Mouse (Mus musculus) liver, embryonic 11.5 days (tissue): Measurements from ENCODE around the gene Cdc42bpa. TPM values are rescaled to one million over a fixed set of nuclear protein-coding genes. Genes with fewer than 3 reads are reported as not detected.

Experiments
- ATAC-seq: fragments of 200-750 bp; cut with Nextera tagmentation; replicated peaks from 2 replicates; pipeline ENCODE4 v1.8.0; 2017; ENCODE audit warnings: moderate number of reproducible peaks, mild to moderate bottlenecking, moderate TSS enrichment, moderate library complexity; ENCODE audit not compliant: low FRiP score
- DNase-seq: peaks from one replicate; pipeline ENCODE4 v3.0.0-alpha.2; 2017; ENCODE audit warnings: low spot score
- H3K27ac ChIP-seq: fragments of 300-500 bp; sonication (generic); 2 replicates; pipeline ENCODE4 v1.5.1; 2014; ENCODE audit warnings: mild to moderate bottlenecking, low read depth, low read length, control low read depth
- H3K27me3 ChIP-seq: fragments of 300-500 bp; sonication (generic); replicated peaks from 2 replicates; pipeline ENCODE4 v1.6.1; 2014; ENCODE audit warnings: low read length, mixed read lengths; ENCODE audit not compliant: control insufficient read depth, insufficient read depth
- H3K36me3 ChIP-seq: fragments of 300-500 bp; sonication (generic); 2 replicates; pipeline ENCODE4 v1.6.1; 2014; ENCODE audit warnings: mild to moderate bottlenecking, low read length, moderate library complexity, mixed read lengths; ENCODE audit not compliant: control insufficient read depth, insufficient read depth
- H3K4me1 ChIP-seq: fragments of 300-500 bp; sonication (generic); replicated peaks from 2 replicates; pipeline ENCODE4 v1.6.1; 2014; ENCODE audit warnings: low read length, mixed read lengths; ENCODE audit not compliant: control insufficient read depth, insufficient read depth
- H3K4me2 ChIP-seq: fragments of 300-500 bp; sonication (generic); 2 replicates; pipeline ENCODE4 v1.6.1; 2014; ENCODE audit warnings: mild to moderate bottlenecking, control low read depth, moderate library complexity
- H3K4me3 ChIP-seq: fragments of 300-500 bp; sonication (generic); 2 replicates; pipeline ENCODE4 v1.5.1; 2014; ENCODE audit warnings: low read depth, low read length, control low read depth
- H3K9ac ChIP-seq: fragments of 300-500 bp; sonication (generic); 2 replicates; pipeline ENCODE4 v1.6.1; 2014; ENCODE audit warnings: low read depth, low read length, control low read depth
- H3K9me3 ChIP-seq: fragments of 300-500 bp; sonication (generic); 2 replicates; pipeline ENCODE4 v1.6.1; 2016; ENCODE audit warnings: low read length, inconsistent platforms, mixed read lengths; ENCODE audit not compliant: control insufficient read depth
- WGBS: fragments of 180-500 bp; shearing (Covaris S2); extraction: QIAGEN DNeasy Blood & Tissue Kit; methylation state at CpG from one replicate; pipeline ENCODE4 v1.1.7; 2014; 5-methylcytosine and 5-hydroxymethylcytosine counted together
- polyA plus RNA-seq: library from polyadenylated mRNA; unstranded; fragments of >200 nt; fragmentation: Nextera tagmentation; extraction: Ambion mirVana; gene quantifications from 2 replicates; pipeline ENCODE4 v1.2.1, GENCODE M21; 2014

The Cdc42bpa gene
- polyA plus RNA-seq, 1 experiment from 2014 or later: 13.1 TPM

DNA sequence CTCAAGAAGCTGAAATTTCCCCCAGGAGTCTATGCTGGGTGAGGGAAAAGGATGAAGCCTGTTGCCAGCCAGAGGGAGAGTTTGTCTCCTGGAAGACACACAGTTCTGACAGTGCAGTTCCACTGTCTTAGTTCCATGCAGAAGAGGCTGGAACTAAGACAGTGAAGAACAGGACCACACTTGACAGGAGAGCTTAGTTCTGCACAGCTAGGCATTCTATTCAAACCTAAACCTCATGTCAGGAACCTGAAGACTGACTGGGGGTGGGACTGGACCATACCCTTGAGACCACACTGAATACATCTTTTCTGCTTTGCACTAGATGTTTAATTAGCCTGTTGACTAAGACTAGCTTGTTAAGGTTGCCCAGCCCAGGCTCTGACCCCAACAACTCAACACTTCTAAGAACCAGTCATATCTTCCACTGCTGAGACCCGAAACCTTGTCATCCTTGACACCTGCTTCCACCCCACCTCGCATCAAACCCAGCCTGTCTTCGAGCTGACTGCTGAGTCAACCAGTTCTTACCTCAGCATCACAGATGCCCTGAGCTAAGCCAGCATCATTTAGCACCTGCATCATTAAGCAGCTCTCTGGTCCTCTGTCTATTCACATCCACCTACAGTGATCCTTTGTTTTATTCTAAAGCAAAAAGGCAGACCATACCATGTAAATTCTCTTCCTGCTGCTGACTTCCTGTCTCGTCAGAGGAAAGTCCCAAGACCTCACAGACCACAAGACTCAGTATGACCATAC is 238.9 kb downstream of the Cdc42bpa start, which contains the start of gene Coq8a:
Coq8a (minus strand) TSS at position 644 of the 756 bp plus-strand sequence.
- DNase-seq (no peak), ATAC-seq (no peak)
- no peak within 1 kb of the TSS for H3K4me3 ChIP-seq
- no peaks in the 10 kb centered on the region for H3K36me3 ChIP-seq
- no peak within 1 kb of the TSS for H3K4me2 ChIP-seq
- WGBS: 45% methylated on average over 4 of the region's 4 CpGs
- no peak within 1 kb of the TSS for H3K27ac ChIP-seq
- H3K9me3 ChIP-seq: no peaks in the 10 kb centered on the region
- H3K9ac ChIP-seq: no peak within 1 kb of the TSS
- H3K27me3 ChIP-seq: no peaks in the 10 kb centered on the region
- peaks cover 13% of the 10 kb centered on the region for H3K4me1 ChIP-seq

- no peak for DNase-seq
- H3K4me3 ChIP-seq: no peak overlapping the region
- no peaks in the 10 kb centered on the region for H3K27me3 ChIP-seq
- H3K4me1 ChIP-seq: peaks cover 7% of the 10 kb centered on the region
- no peak for ATAC-seq
- no peaks in the 10 kb centered on the region for H3K36me3 ChIP-seq
- no peaks in the 10 kb centered on the region for H3K9me3 ChIP-seq
- 59% methylated on average over 4 of the region's 4 CpGs for WGBS
- no peak overlapping the region for H3K9ac ChIP-seq
- no peak overlapping the region for H3K4me2 ChIP-seq
- no peak overlapping the region for H3K27ac ChIP-seq
Measured at GRCm38 (mm10) chr1:180199715-180200050, 239.4 kb downstream of the Cdc42bpa start.

GRCm38 (mm10) chr1:180200722-180201121 is 240.4 kb downstream of the Cdc42bpa start:
- no peak for DNase-seq
- Histone ChIP-seq H3K4me3 (no peak overlapping the region), H3K4me1 (peaks cover 2% of the 10 kb centered on the region; the same call in 1 of the 2 replicates), H3K9ac (no peak overlapping the region), H3K36me3 (no peaks in the 10 kb centered on the region), H3K27ac (no peak overlapping the region), H3K27me3 (no peaks in the 10 kb centered on the region), H3K9me3 (no peaks in the 10 kb centered on the region), H3K4me2 (no peak overlapping the region)
- no peak for ATAC-seq
- 79% methylated on average over 5 of the region's 5 CpGs for WGBS

DNA sequence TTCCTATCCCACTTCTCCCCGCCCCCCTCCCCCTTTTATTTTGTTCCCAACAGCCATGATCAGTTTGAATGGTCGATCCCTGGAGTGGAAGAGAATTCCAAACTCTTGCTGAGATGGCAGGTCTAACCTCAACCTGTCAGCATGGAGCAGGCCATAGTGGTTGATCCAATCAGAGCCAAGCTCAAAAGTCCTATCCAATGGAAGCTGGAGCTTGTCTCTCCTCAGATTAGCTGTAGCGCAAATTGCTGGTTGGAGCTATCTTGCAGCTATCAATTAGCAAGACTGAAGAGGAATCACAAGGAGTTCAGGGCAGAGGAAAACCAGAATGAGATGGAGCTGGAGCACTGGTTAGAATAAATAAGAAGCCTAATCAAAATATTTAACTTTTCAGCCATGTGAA is 248.1 kb downstream of the Cdc42bpa start:
- no peaks in the 10 kb centered on the region; the same call in 1 of the 2 replicates for H3K4me1 ChIP-seq
- no peak overlapping the region for H3K9ac ChIP-seq
- no peak overlapping the region for H3K4me2 ChIP-seq
- no peaks in the 10 kb centered on the region for H3K27me3 ChIP-seq
- no peak overlapping the region for H3K27ac ChIP-seq
- DNase-seq (no peak), ATAC-seq (no peak)
- no peak overlapping the region for H3K4me3 ChIP-seq
- H3K9me3 ChIP-seq: no peaks in the 10 kb centered on the region
- no peaks in the 10 kb centered on the region for H3K36me3 ChIP-seq
- WGBS: 77% methylated on average over 3 of the region's 3 CpGs

- H3K9ac ChIP-seq: no peak overlapping the region
- H3K4me1 ChIP-seq: no peaks in the 10 kb centered on the region; the same call in 1 of the 2 replicates
- H3K9me3 ChIP-seq: no peaks in the 10 kb centered on the region
- no peak overlapping the region for H3K4me3 ChIP-seq
- H3K27me3 ChIP-seq: no peaks in the 10 kb centered on the region
- WGBS: 62% methylated on average over 4 of the region's 4 CpGs
- ATAC-seq: no peak
- H3K4me2 ChIP-seq: no peak overlapping the region
- no peak for DNase-seq
- H3K36me3 ChIP-seq: no peaks in the 10 kb centered on the region
- no peak overlapping the region for H3K27ac ChIP-seq
Measured at GRCm38 (mm10) chr1:180210031-180210432, 249.8 kb downstream of the Cdc42bpa start.

DNA sequence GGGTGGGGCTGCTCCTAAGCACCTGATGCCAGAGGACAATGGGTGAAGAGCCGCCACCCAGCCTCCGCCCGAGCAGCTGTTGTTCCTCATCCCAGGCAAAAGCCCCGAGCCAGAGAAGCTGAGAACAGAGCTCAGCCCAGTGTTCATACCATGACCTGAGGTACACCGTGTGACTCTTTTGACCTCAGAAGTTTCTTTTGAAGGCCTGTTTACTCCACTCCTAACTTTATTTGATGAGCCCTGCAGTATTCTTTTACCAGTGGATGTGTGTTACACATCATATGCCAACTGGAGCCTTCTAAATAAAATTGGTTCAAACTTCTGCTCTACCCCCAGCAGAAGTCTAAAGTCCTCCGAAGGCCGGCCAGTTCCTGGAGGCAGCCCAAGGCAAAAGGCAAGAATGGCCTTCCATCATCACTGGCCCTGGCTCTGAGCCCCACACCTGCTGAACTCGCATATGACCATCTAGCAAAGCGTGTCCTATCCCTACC is 250.6 kb downstream of the Cdc42bpa start:
- Histone ChIP-seq H3K27ac (no peak overlapping the region), H3K4me2 (no peak overlapping the region), H3K9me3 (no peaks in the 10 kb centered on the region), H3K4me3 (no peak overlapping the region), H3K27me3 (no peaks in the 10 kb centered on the region), H3K4me1 (no peaks in the 10 kb centered on the region; the same call in 1 of the 2 replicates), H3K9ac (no peak overlapping the region), H3K36me3 (no peaks in the 10 kb centered on the region)
- DNase-seq: no peak
- 74% methylated on average over 9 of the region's 9 CpGs for WGBS
- no peak for ATAC-seq

- H3K9ac ChIP-seq: no peak overlapping the region
- DNase-seq (no peak), ATAC-seq (no peak)
- no peaks in the 10 kb centered on the region for H3K9me3 ChIP-seq
- H3K4me3 ChIP-seq: no peak overlapping the region
- no peaks in the 10 kb centered on the region; the same call in 1 of the 2 replicates for H3K4me1 ChIP-seq
- 57% methylated on average over 5 of the region's 5 CpGs for WGBS
- no peaks in the 10 kb centered on the region for H3K36me3 ChIP-seq
- H3K27ac ChIP-seq: no peak overlapping the region
- H3K27me3 ChIP-seq: no peaks in the 10 kb centered on the region
- H3K4me2 ChIP-seq: no peak overlapping the region
Measured at GRCm38 (mm10) chr1:180212911-180213310, 252.6 kb downstream of the Cdc42bpa start.

DNA sequence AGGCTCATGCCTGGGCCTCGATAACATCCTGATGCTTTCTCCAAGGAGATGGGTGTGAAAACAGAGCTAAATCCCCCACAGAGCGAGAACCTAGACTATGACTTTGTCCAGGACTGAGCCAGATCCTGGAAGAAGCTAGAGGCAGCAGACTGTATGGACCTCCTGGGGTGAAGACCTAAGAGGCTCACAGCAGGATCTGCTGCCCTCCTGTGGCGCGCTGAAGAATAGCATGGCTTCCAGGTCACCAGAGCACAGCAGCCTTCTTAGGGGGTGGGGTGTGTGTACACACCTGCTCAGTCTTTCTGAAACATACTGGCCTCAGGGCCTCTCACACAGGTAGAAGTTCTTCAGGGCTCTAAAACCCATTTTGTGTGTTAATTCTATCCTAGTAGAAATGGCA is 254.8 kb downstream of the Cdc42bpa start:
- DNase-seq (peak; percentile 56), ATAC-seq (peak; percentile 78; the same call in 1 of the 2 replicates)
- Histone ChIP-seq H3K4me2 (no peak overlapping the region), H3K27me3 (no peaks in the 10 kb centered on the region), H3K27ac (no peak overlapping the region), H3K36me3 (no peaks in the 10 kb centered on the region), H3K9me3 (no peaks in the 10 kb centered on the region), H3K9ac (no peak overlapping the region), H3K4me3 (no peak overlapping the region), H3K4me1 (no peaks in the 10 kb centered on the region; the same call in 1 of the 2 replicates)
- WGBS: 20% methylated on average over 4 of the region's 4 CpGs
